Mouse (Mus musculus) ovary, postnatal 10 days (tissue): Measurements from ENCODE around the gene Nbl1.

Source experiments
- DNase-seq: peaks from one replicate; pipeline ENCODE4 v3.0.0; 2022; ENCODE audit warnings: low spot score

Gene Nbl1

GRCm38 (mm10) chr4:139092356-139093195 is at the start of gene Nbl1:
Nbl1 (minus strand) TSS chr4:139092993.
- DNase-seq: no peak

DNA sequence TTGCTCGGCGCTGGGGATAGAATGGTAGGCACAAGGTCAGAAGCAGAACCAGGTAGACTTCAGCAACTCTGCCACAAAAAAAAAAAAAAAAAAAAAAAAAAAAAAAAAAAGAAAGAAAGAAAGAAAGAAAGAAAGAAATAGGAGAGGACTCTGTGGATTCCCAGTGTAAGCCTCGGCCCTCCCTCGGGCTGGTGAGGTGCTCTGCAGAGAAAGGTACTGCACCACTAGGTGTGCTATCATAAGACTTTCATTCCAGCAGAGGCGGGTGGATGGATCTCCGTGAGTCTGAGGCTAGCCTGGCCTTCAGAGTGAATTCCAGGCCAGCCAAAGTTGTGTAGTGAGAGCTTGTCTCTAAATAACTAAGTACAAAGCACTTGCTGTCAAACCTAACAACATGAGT is 49.0 kb upstream of the Nbl1 start:
- DNase-seq: no peak

- DNase-seq: no peak
Observed at GRCm38 (mm10) chr4:139140267-139140666, 47.5 kb upstream of the Nbl1 start.

DNA sequence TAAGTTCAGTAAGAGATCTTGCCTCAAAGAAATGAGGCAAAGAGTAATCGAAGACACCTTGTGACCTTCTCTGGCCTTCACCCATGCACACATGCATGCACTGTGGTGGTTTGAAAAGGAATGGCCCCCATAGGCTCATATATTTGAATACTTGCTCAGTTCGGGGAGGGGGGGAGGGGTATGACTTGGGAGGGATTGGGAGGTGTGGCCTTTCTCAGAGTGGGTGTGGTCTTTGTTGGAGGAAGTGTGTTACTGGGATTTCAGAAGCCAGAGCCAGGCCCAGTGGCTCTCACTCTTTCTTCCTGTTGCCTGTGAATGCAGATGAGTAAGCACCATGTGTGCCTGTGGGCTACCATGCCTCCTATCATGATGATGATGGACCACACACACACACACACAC is 43.2 kb upstream of the Nbl1 start:
- no peak for DNase-seq

GRCm38 (mm10) chr4:139133109-139133508 is 40.3 kb upstream of the Nbl1 start:
- DNase-seq: no peak

DNA sequence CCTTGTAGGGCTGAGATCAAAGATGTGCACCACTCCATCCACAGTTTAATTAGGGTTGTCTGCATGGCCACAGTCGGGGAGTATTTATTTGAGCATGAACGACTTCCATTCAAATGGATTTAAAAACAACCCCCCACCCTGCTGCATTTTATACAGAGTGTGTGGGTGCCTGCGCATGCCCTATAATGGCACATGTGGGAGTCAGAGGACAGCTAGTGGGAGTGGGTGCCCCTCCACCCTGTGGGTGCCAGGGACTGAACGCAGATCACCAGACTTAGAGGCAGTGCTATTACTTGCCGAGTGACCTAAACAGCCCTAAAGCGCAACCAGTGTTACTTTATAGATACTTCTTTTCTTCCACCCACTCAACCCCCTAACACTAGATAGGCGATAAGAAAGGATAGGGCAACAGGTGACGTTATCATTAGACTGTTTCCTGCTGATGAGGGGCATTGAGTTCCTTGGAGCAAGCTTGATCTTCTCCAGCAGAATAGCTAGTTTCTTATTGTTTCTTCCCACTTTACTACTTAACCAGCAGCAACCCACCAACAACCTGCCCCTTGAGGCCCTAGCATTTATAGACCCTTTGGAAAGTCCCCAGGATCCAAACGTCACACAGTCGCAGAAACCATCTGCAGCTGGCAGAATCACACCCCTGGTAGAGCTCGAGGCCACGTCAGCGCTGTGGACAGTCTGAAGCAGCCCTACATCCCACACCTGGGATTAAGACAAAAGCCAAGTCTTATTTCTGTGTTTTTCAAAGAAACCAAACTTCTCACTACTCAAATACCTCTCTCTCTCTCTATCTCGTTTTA is 39.3 kb upstream of the Nbl1 start:
- DNase-seq: no peak

DNA sequence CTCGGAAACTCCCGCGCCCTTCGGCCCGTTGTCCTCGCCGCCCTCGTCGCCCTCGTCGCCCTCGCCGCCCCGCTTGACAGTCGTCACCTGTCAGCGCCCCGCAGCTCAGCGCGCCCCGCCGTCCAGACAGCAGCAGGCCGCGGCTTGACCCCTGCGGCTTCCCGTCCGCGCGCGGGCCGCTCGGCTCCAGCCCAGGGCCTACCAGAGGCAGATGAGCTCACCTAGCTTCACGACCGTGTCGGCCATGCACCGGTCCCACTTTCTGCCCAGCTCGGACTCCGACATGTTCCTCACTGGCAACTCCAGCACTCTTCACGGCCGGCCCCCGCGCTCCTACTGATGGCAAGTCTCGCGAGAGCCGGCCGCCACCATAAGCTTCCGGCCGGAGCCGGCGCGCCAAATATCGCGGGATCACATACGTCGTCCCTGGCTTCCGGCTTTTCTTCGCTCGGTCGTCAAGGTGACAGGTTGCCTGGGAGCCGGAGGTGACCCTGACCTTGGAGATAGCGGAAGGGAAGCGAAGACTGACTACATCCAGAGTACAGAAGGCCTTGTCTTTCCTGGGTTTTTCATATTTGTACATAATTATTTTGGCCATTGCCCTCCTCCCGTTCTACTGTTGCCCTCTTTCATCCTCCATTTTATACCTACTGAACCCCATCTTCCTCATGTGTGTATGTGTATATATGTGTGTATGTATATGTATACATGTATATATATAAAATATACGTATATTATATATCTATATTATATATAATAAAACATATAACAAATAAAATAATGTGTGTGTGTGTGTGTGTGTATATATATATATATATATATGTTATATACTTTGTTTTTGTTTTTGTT is 38.1 kb upstream of the Nbl1 start, which contains the start of gene Minos1:
TSS of gene Minos1 (minus strand) at position 413 of the 849 bp plus-strand sequence.
- peak; percentile 96 for DNase-seq

DNA sequence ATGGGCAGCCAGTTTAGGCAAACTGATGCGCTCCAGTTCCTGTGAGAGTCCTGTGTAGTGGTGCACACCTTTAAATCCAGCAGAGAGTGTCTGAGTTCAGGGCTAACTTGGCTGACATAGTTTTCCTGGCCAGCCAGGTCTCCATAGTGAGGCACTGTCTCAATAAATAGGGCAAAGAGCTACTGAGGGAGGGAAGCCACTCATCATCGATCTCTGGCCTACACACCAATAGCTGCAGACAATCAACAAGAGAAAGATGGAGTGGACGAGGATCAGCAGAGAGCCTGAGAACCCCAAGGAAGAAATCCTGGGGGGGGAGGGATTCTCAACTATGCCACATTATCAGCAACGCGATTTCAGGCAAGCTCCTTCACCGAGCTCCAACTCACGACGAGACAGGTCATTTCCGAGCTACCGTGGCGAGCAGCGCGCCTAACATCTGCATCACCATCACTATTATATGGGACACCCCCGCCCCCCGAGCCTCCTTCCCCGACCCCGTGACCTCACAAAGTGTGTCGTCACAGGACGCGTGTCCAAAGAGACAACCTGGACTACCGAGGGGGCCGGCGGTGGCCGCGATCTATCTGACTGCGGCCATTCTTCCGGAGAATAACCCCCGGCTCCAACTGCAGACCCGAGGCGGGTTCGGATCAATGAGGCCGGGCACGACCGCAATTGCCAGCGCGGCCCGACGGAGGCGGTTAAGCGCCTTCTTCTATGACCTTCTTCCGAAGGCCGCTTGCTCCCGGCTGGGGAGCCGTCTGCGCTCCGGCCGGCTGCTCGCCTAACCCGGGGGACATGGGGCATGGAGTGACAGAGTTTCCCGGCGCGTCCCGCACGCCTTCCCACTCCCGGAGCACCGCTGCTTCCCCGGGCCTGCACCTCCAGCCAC is 37.3 kb upstream of the Nbl1 start:
- DNase-seq: no peak

DNA sequence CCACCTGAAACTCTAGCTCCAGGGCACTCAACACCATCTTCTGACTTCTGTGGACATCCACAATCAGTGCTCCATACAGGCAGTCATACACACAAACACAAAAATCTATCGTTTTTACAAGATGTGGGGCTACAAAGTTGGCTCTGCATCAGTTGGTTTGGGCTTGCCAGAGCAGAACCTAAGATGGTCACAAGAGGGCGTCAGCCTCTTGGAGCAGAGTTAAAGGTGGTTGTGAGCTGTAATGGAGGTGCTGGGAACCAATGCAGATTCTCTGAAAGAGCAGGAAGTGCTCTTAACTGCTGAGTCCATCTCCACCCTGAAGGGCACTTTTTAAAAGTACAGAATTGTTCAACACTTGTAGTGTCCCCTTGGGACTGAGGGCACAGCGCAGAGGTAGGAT is 33.7 kb upstream of the Nbl1 start:
- DNase-seq: no peak

DNA sequence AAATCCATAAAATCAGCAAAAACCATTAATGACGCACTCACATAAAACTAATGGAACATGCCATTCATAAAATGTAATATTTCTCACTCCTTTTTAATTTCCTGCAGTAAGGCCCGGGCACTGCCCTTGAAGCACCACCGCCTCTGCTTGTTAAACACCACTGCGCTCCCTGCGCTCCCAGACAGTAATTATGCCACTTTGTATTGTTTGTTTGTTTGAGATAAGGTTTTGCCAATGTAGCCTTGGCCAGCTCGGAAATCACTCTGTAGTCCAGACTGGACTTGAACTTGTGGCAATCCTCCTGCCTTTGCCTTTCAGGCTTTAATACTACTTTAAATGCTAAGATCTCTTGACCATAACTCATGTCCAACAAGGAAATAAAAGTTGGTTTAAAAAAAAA is 32.1 kb upstream of the Nbl1 start:
- no peak for DNase-seq

- DNase-seq: no peak
Observed at GRCm38 (mm10) chr4:139122557-139122956, 29.8 kb upstream of the Nbl1 start.

GRCm38 (mm10) chr4:139120998-139121397 is 28.2 kb upstream of the Nbl1 start:
- DNase-seq: no peak

- no peak for DNase-seq
Observed at GRCm38 (mm10) chr4:139120281-139120814, 27.6 kb upstream of the Nbl1 start.

GRCm38 (mm10) chr4:139116356-139117063 is 23.7 kb upstream of the Nbl1 start:
- no peak for DNase-seq

DNA sequence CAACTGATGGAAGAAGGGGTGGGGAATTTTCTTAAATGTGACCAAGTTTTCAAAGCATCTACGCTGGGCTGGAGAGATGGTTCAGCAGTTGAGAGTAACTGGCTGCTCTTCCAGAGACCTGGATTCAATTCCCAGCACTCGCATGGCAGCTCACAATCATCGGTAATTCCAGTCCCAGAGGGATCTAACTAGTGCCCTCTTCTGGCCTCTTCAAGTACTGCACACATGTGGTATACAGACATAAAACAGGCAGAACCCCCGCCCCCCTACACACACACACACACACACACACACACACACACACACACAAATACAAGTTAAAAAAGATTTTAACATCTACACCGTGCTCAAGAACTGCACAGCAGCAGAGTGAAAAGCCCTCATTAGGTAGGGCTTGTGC is 22.9 kb upstream of the Nbl1 start:
- no peak for DNase-seq

- DNase-seq: no peak
Observed at GRCm38 (mm10) chr4:139112482-139112881, 19.7 kb upstream of the Nbl1 start.

DNA sequence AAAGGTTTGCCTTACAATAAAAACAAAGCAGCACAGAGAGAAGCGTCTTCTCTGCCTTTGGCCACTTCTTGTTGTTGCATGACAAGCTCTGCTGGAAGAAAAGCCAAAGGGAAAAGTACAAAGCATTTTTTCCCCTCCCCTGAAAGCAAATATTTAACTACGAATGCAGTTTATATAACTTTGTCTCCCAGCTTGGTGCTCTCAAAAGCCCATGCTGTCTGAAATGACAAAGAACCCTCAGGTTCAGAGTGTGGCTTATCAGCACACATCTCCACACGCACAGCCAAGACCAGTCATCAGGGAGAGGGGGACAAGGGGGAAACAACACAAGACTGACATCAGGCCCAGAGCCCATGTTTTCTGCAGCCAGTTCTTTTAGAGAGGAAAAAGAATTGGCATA is 18.6 kb upstream of the Nbl1 start:
- no peak for DNase-seq

DNA sequence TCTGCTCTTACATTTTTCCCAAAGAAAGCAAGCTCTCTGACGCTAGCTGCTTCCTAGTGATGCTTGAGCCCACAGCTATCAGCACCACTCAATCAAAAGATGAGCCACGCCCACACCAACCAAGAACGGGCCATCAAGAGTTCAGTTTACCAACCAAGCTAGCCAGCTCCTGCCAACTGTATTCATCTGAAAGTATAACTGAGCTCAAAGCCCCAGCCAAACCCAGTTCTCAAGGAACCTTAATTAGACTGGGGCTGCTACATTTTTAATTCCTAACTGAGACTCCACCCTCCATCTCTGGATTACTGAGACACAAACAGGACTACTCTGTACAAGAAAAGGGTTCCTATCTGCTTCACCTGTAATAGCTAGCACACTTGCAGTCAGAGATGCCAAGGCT is 18.1 kb upstream of the Nbl1 start:
- no peak for DNase-seq

DNA sequence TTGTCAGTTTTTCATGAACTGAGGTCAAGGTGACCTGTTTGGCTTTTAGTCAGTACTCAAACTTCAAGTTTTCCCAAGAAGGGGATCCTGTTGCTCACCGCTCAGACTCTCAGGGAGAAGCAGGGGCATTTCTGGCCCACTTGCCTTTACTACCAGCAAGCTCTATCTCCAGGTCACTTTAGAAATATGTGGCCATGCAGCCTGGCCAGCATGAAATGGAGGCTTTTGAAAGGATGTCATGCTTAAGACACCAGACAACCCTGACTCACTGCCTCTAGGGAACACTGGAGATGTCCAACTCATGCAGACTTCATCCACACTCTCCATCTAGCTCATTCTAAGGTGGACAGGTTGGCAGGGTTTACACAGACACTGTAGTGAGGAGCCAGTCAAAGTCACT is 12.7 kb upstream of the Nbl1 start:
- no peak for DNase-seq

GRCm38 (mm10) chr4:139101546-139101945 is 8.8 kb upstream of the Nbl1 start:
- no peak for DNase-seq
